Mouse (Mus musculus) erythroblast, embryonic 14.5 days (primary cell): ENCODE results near the gene Nrip2. TPM values are rescaled to one million over a fixed set of nuclear protein-coding genes. Genes with fewer than 3 reads are reported as not detected.

Source experiments
- H3K27me3 ChIP-seq: 2 replicates; pipeline ENCODE4 v1.6.1; 2012; ENCODE audit warnings: inconsistent platforms; ENCODE audit not compliant: control insufficient read depth
- H3K36me3 ChIP-seq: 2 replicates; pipeline ENCODE4 v1.6.1; 2012; ENCODE audit warnings: mild to moderate bottlenecking, inconsistent platforms; ENCODE audit not compliant: control insufficient read depth
- H3K4me1 ChIP-seq: 2 replicates; pipeline ENCODE4 v1.6.1; 2012; ENCODE audit warnings: inconsistent platforms; ENCODE audit not compliant: control insufficient read depth
- H3K4me3 ChIP-seq: replicated peaks from 2 replicates; pipeline ENCODE3; 2012; ENCODE audit warnings: moderate library complexity, mild to moderate bottlenecking, inconsistent platforms
- H3K9me3 ChIP-seq: 2 replicates; pipeline ENCODE4 v1.6.1; 2012; ENCODE audit warnings: low read length, inconsistent platforms, mixed read lengths; ENCODE audit not compliant: control insufficient read depth
- GATA1 ChIP-seq: IDR thresholded peaks from 2 replicates; pipeline ENCODE4 v1.6.1; 2012; ENCODE audit warnings: low read length, inconsistent platforms, mixed read lengths
- TAL1 ChIP-seq: IDR thresholded peaks from 3 replicates; pipeline ENCODE4 v1.6.1; 2012; ENCODE audit warnings: low read length, inconsistent platforms, mixed read lengths
- polyA plus RNA-seq: library from polyadenylated mRNA; stranded (reverse); fragments of >175 nt; gene quantifications from 2 replicates; pipeline ENCODE4 v1.2.3, GENCODE M21; 2012

Gene Nrip2
- polyA plus RNA-seq, 1 experiment = not detected

- peaks cover 58% of the 10 kb centered on the region for H3K36me3 ChIP-seq
- H3K9me3 ChIP-seq = no peaks in the 10 kb centered on the region
These were observed 30.2 kb downstream of the Nrip2 start for GRCm38 (mm10) chr6:128429300-128429699.

GRCm38 (mm10) chr6:128429826-128430225 is 30.7 kb downstream of the Nrip2 start:
- no peak overlapping the region for H3K4me3 ChIP-seq
- H3K27me3 ChIP-seq = no peaks in the 10 kb centered on the region
- H3K9me3 ChIP-seq = no peaks in the 10 kb centered on the region
- H3K36me3 ChIP-seq = peaks cover 63% of the 10 kb centered on the region
- TF ChIP-seq GATA1 (no peak), TAL1 (no peak)
- H3K4me1 ChIP-seq = peaks cover 38% of the 10 kb centered on the region

More at GRCm38 (mm10) chr6:128429300-128429699, 30.2 kb downstream of the Nrip2 start:
- peaks cover 40% of the 10 kb centered on the region for H3K4me1 ChIP-seq
- no peak overlapping the region for H3K4me3 ChIP-seq
- no peaks in the 10 kb centered on the region for H3K27me3 ChIP-seq
- TF ChIP-seq TAL1 (no peak), GATA1 (no peak)

GRCm38 (mm10) chr6:128432356-128432915 is 33.3 kb downstream of the Nrip2 start:
- H3K4me3 ChIP-seq = no peak overlapping the region
- peaks cover 47% of the 10 kb centered on the region for H3K4me1 ChIP-seq
- no peaks in the 10 kb centered on the region for H3K9me3 ChIP-seq
- TF ChIP-seq GATA1 = no peak
- H3K27me3 ChIP-seq = no peaks in the 10 kb centered on the region
- peaks cover 83% of the 10 kb centered on the region for H3K36me3 ChIP-seq

GRCm38 (mm10) chr6:128433566-128433965 is 34.5 kb downstream of the Nrip2 start:
- H3K9me3 ChIP-seq = no peaks in the 10 kb centered on the region
- H3K4me3 ChIP-seq = no peak overlapping the region
- peaks cover 76% of the 10 kb centered on the region for H3K36me3 ChIP-seq
- peaks cover 56% of the 10 kb centered on the region for H3K4me1 ChIP-seq
- no peaks in the 10 kb centered on the region for H3K27me3 ChIP-seq
- no peak for TF ChIP-seq GATA1
- no peak for TF ChIP-seq TAL1

- Histone ChIP-seq H3K9me3 (no peaks in the 10 kb centered on the region), H3K4me1 (peaks cover 59% of the 10 kb centered on the region), H3K36me3 (peaks cover 61% of the 10 kb centered on the region)
These were observed 36.4 kb downstream of the Nrip2 start for GRCm38 (mm10) chr6:128435474-128435873.

GRCm38 (mm10) chr6:128436356-128437005 is 37.4 kb downstream of the Nrip2 start:
- peak overlapping the region; percentile 92 for H3K4me3 ChIP-seq
- TF ChIP-seq TAL1 (no peak), GATA1 (no peak)
- peaks cover 53% of the 10 kb centered on the region for H3K36me3 ChIP-seq
- H3K9me3 ChIP-seq = peaks cover 2% of the 10 kb centered on the region; the same call in 1 of the 2 replicates
- peaks cover 57% of the 10 kb centered on the region for H3K4me1 ChIP-seq
- H3K27me3 ChIP-seq = no peaks in the 10 kb centered on the region

More at GRCm38 (mm10) chr6:128435474-128435873, 36.4 kb downstream of the Nrip2 start:
- Histone ChIP-seq H3K4me3 (no peak overlapping the region), H3K27me3 (no peaks in the 10 kb centered on the region)
- TF ChIP-seq TAL1 (no peak), GATA1 (no peak)

GRCm38 (mm10) chr6:128437288-128437687 is 38.2 kb downstream of the Nrip2 start:
- peaks cover 45% of the 10 kb centered on the region for H3K36me3 ChIP-seq
- H3K9me3 ChIP-seq = peaks cover 2% of the 10 kb centered on the region; the same call in 1 of the 2 replicates
- TF ChIP-seq TAL1 (no peak), GATA1 (no peak)

GRCm38 (mm10) chr6:128437731-128438316 is 38.7 kb downstream of the Nrip2 start:
- Histone ChIP-seq H3K4me1 (peaks cover 54% of the 10 kb centered on the region), H3K27me3 (no peaks in the 10 kb centered on the region), H3K36me3 (peaks cover 40% of the 10 kb centered on the region), H3K4me3 (peak overlapping the region; percentile 92), H3K9me3 (peaks cover 2% of the 10 kb centered on the region; the same call in 1 of the 2 replicates)
- TF ChIP-seq TAL1 = no peak
- TF ChIP-seq GATA1 = no peak

More at GRCm38 (mm10) chr6:128437288-128437687, 38.2 kb downstream of the Nrip2 start:
- Histone ChIP-seq H3K4me1 (peaks cover 54% of the 10 kb centered on the region), H3K4me3 (peak overlapping the region; percentile 92), H3K27me3 (no peaks in the 10 kb centered on the region)

- no peaks in the 10 kb centered on the region for H3K27me3 ChIP-seq
- peaks cover 51% of the 10 kb centered on the region for H3K4me1 ChIP-seq
- no peak for TF ChIP-seq GATA1
- no peak for TF ChIP-seq TAL1
- H3K4me3 ChIP-seq = peak within 1 kb of the TSS; percentile 92
- H3K9me3 ChIP-seq = peaks cover 2% of the 10 kb centered on the region; the same call in 1 of the 2 replicates
- peaks cover 34% of the 10 kb centered on the region for H3K36me3 ChIP-seq
These were observed 39.3 kb downstream of the Nrip2 start, which contains the start of gene Fkbp4 for GRCm38 (mm10) chr6:128438317-128438870. Gene Fkbp4 (minus strand): TSS chr6:128438677.
